Mouse (Mus musculus) erythroblast, embryonic 14.5 days (primary cell): Measurements from ENCODE around the gene H3f3a.

ENCODE experiments used
- GATA1 ChIP-seq: IDR thresholded peaks from 2 replicates; pipeline ENCODE4 v1.6.1; 2012; ENCODE audit warnings: low read length, inconsistent platforms, mixed read lengths
- TAL1 ChIP-seq: IDR thresholded peaks from 3 replicates; pipeline ENCODE4 v1.6.1; 2012; ENCODE audit warnings: low read length, inconsistent platforms, mixed read lengths

- TF ChIP-seq TAL1 (no peak), GATA1 (no peak)
Observed at GRCm38 (mm10) chr1:180830175-180830574, 16.4 kb upstream of the H3f3a start.
